Mouse (Mus musculus) testis, adult 2 months (tissue): Measurements from ENCODE around the gene Tle3. TPM values are rescaled to one million over a fixed set of nuclear protein-coding genes. Genes with fewer than 3 reads are reported as not detected.

Source experiments
- H3K27ac ChIP-seq: fragments of 200-500 bp; 2 replicates; pipeline ENCODE4 v1.5.1; 2012; ENCODE audit warnings: low read depth, low read length; ENCODE audit not compliant: control insufficient read depth, insufficient read depth
- H3K27me3 ChIP-seq: fragments of 200-500 bp; 2 replicates; pipeline ENCODE4 v1.6.1; 2012; ENCODE audit warnings: mild to moderate bottlenecking, low read length, moderate library complexity; ENCODE audit not compliant: control insufficient read depth, insufficient read depth
- H3K36me3 ChIP-seq: fragments of 200-500 bp; 2 replicates; pipeline ENCODE4 v1.6.1; 2012; ENCODE audit warnings: mild to moderate bottlenecking, low read length; ENCODE audit not compliant: control insufficient read depth, insufficient read depth
- H3K4me1 ChIP-seq: fragments of 200-500 bp; 2 replicates; pipeline ENCODE4 v1.6.1; 2012; ENCODE audit warnings: low read length; ENCODE audit not compliant: control insufficient read depth, insufficient read depth
- H3K4me3 ChIP-seq: fragments of 200-500 bp; 2 replicates; pipeline ENCODE4 v1.5.1; 2012; ENCODE audit warnings: low read depth, mild to moderate bottlenecking, low read length, moderate library complexity, mixed read lengths; ENCODE audit not compliant: control insufficient read depth
- CTCF ChIP-seq: fragments of 200-500 bp; IDR thresholded peaks from 2 replicates; pipeline ENCODE4 v1.5.1; 2012; ENCODE audit warnings: low read depth, mild to moderate bottlenecking, inconsistent platforms, low read length, moderate library complexity; ENCODE audit not compliant: control insufficient read depth, insufficient read depth, insufficient replicate concordance
- POLR2A ChIP-seq: fragments of 200-500 bp; IDR thresholded peaks from 2 replicates; pipeline ENCODE4 v1.6.1; 2012; ENCODE audit warnings: low read depth, mild to moderate bottlenecking, inconsistent platforms, low read length, moderate library complexity; ENCODE audit not compliant: control insufficient read depth
- polyA plus RNA-seq: library from polyadenylated mRNA; depleted of rRNA; stranded (reverse); fragments of >200 nt; gene quantifications from 2 replicates; pipeline ENCODE4 v1.2.3, GENCODE M21; 2012

The Tle3 gene
- polyA plus RNA-seq, 1 experiment: 153 TPM

GRCm38 (mm10) chr9:61389404-61389701, 17.2 kb downstream of the Tle3 start:
- no peaks in the 10 kb centered on the region for H3K36me3 ChIP-seq
- no peaks in the 10 kb centered on the region for H3K27me3 ChIP-seq
- TF ChIP-seq CTCF (no peak), POLR2A (no peak)
- H3K4me3 ChIP-seq: no peak overlapping the region
- H3K4me1 ChIP-seq: peaks cover 3% of the 10 kb centered on the region; the same call in 1 of the 2 replicates
- H3K27ac ChIP-seq: no peak overlapping the region

GRCm38 (mm10) chr9:61391570-61392337, 19.6 kb downstream of the Tle3 start:
- no peaks in the 10 kb centered on the region for H3K36me3 ChIP-seq
- H3K27ac ChIP-seq: no peak overlapping the region
- no peak overlapping the region for H3K4me3 ChIP-seq
- TF ChIP-seq POLR2A: no peak
- no peak for TF ChIP-seq CTCF
- no peaks in the 10 kb centered on the region for H3K4me1 ChIP-seq
- H3K27me3 ChIP-seq: no peaks in the 10 kb centered on the region

DNA sequence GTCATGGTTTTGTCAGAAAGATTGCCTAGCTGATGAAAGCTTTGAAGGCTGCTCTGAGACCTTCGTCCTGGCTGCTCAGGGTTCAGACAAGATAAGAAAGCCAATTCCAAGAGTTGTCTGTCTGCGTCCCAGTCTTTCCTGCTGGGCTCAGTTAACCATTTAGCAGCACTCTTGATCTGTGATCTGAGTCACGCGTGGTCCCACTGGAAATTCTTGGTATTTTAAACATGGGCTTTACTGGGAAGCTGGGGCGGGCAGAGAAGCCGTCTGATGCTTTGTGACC, 20.1 kb downstream of the Tle3 start:
- TF ChIP-seq POLR2A: no peak
- TF ChIP-seq CTCF: no peak
- H3K4me3 ChIP-seq: no peak overlapping the region
- H3K27me3 ChIP-seq: no peaks in the 10 kb centered on the region
- H3K27ac ChIP-seq: no peak overlapping the region
- H3K36me3 ChIP-seq: no peaks in the 10 kb centered on the region
- no peaks in the 10 kb centered on the region for H3K4me1 ChIP-seq

DNA sequence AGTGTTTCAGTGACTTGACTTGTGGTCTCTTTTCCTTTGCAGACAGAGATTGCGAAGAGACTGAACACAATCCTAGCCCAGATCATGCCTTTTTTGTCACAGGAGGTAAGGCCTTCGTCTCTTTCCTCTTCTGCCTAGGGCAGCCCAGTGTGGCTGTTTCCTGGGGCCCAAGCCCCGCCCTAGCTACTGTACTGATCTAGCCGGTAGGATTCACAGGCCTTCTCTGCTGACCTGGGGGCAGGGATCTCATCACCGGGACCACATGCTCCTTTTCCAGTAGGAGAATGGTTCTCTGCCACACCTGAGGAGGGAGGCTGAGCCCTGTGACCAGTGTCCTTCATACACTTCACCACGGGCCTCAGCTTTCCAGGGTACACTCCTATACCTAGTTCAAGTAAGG, 21.0 kb downstream of the Tle3 start:
- Histone ChIP-seq H3K36me3 (no peaks in the 10 kb centered on the region), H3K27me3 (no peaks in the 10 kb centered on the region), H3K27ac (no peak overlapping the region), H3K4me3 (no peak overlapping the region), H3K4me1 (no peaks in the 10 kb centered on the region)
- TF ChIP-seq CTCF: no peak
- no peak for TF ChIP-seq POLR2A

GRCm38 (mm10) chr9:61393847-61394246, 21.7 kb downstream of the Tle3 start:
- no peaks in the 10 kb centered on the region for H3K36me3 ChIP-seq
- no peaks in the 10 kb centered on the region for H3K4me1 ChIP-seq
- H3K27ac ChIP-seq: no peak overlapping the region
- no peaks in the 10 kb centered on the region for H3K27me3 ChIP-seq
- no peak overlapping the region for H3K4me3 ChIP-seq
- TF ChIP-seq POLR2A (no peak), CTCF (no peak)

GRCm38 (mm10) chr9:61395071-61395470, 22.9 kb downstream of the Tle3 start:
- Histone ChIP-seq H3K27ac (no peak overlapping the region), H3K4me1 (no peaks in the 10 kb centered on the region), H3K36me3 (no peaks in the 10 kb centered on the region), H3K4me3 (no peak overlapping the region), H3K27me3 (no peaks in the 10 kb centered on the region)
- TF ChIP-seq POLR2A (no peak), CTCF (no peak)

DNA sequence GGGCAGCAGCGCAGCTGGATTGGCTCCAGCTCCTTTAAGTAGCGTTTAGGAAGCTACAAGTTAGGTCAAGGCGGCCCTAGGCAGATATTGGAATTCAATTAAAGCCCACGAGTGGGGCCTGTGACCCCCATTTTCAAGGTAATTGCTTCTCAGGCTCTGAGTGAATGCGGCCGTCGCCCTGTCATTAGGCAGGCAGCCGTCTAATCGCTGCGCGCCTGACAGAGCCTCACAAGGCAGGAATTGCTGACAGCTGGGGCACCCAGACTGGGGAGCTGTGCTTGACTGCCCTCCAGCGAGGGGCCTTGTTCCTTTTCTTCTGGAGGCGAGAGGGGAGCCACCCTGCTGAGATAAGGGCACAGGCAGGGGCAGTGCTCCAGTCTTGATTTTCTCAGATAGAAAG, 24.3 kb downstream of the Tle3 start:
- Histone ChIP-seq H3K27ac (no peak overlapping the region), H3K4me3 (no peak overlapping the region), H3K36me3 (no peaks in the 10 kb centered on the region), H3K4me1 (no peaks in the 10 kb centered on the region), H3K27me3 (no peaks in the 10 kb centered on the region)
- no peak for TF ChIP-seq CTCF
- no peak for TF ChIP-seq POLR2A

- no peaks in the 10 kb centered on the region for H3K27me3 ChIP-seq
- H3K4me1 ChIP-seq: no peaks in the 10 kb centered on the region
- no peak for TF ChIP-seq CTCF
- no peak for TF ChIP-seq POLR2A
- no peaks in the 10 kb centered on the region for H3K36me3 ChIP-seq
- no peak overlapping the region for H3K27ac ChIP-seq
- H3K4me3 ChIP-seq: no peak overlapping the region
These were observed 25.0 kb downstream of the Tle3 start for GRCm38 (mm10) chr9:61397130-61397529.
